Mouse (Mus musculus) embryo, embryonic 11 days (tissue): Measurements from ENCODE around the gene Wdsub1.

ENCODE experiments used
- DNase-seq: peaks from one replicate; pipeline ENCODE4 v3.0.0-alpha.2; 2015

The Wdsub1 gene

DNA sequence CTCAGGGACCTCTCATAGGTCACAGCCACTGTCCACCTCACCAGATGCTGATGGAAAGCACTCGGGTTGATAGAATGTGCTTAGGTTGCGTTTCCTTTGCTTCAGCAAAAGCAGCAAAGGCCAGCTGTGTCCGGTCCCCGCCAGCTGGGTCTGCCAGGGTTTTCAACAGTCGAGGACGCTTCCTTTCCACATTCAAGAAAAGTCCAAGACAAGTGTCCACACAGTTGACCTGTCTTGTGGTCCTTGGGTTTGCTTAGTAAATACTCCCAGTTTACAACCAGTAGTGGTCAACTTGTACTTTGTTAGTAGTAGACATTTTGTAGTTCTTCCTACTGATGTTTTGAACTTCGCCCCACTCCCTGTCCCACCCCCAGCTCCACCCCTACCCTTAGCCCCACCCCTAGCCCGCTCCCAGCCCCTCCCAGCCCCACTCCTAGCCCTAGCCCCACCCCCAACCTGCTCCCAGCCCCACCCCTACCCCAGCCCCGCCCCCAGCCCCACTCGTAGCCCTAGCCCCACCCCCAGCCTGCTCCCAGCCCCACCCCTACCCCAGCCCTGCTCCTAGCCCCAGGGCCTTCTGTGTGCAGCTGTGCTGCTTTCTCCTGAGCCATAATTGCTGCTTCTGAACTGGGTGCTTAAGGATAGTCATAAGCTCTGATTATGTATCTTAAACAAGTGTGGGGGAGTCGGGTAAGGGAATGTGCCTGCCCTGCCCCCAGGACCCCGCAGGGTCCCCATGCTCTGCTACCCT lies 41.0 kb downstream of the Wdsub1 start:
- DNase-seq: peak; percentile 59

DNA sequence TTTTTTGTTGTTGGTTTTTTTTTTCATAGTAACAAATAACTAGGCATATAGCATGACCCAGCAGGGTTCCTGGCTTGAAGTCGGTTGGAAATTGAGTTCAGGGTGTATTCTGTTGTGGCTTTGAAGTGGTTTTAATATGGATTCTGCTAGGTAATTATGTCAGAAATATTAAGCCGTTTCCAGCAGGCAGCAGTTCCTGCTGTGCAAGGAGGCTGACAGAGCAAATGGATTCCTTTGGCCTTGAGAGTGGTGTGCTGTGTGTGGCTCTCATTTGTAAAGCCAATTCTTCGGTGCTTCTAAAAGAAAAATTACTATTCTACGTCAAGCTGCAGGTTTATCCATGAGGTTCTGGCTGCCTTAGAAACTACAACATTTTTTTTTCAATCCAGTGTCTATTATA lies 42.2 kb downstream of the Wdsub1 start:
- DNase-seq: no peak

DNA sequence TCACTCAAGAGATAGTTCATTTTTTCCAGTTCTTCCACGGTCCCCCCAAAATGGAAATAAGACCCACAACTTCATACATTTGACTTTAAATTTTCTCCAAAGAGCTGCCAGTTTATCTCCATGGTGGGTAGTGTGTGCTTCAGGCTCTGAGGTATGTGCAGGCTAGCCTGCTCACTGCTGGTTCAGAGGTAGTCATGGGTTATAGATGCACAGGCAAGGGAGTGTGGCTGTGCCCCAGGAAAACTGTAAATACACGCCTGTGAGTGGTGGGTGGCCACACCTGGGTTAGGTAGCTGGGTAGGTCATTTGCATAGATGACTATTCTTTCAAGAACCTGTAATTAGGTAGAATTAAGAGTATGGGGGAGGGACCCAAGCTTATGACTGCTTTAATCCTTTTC lies 42.6 kb downstream of the Wdsub1 start:
- no peak for DNase-seq

DNA sequence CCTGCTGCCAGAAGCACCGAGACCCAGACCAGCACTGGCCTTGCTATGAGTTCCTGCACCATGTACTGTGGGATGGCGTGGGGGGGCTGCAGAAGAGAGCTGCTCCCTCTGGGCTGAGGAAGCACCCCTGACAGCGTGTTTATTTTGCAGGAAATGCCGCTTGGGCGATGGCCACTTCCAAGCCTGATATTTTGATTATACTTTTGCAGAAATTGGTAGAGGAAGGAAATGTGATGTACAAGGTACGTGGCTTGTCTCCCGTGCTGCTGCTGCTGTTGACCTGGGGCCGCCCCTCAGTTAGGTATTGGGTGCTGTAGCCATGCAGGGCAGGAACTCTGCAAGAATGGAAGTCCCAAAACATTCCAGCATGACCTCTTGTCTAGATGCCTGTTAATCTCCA lies 43.6 kb downstream of the Wdsub1 start:
- DNase-seq: no peak

DNA sequence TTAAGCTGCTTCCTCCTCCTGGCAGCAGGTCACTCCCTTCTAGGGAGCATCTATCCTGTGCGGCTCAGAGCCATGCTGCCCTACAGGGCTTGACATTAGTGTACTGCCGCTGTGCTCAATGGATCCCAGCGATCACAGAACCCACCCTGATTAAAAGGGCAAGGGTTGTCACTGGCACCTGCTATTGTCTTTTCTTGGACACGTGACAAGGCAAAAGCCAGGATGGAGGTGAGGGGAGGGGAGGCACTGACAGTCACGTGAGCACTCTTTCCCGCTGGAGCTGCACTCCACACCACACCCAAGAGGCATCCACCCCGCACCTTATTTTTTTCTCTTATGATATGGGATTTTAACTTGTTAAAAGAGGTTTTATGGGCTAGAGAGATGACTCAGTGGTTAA lies 50.6 kb downstream of the Wdsub1 start:
- DNase-seq: no peak

DNA sequence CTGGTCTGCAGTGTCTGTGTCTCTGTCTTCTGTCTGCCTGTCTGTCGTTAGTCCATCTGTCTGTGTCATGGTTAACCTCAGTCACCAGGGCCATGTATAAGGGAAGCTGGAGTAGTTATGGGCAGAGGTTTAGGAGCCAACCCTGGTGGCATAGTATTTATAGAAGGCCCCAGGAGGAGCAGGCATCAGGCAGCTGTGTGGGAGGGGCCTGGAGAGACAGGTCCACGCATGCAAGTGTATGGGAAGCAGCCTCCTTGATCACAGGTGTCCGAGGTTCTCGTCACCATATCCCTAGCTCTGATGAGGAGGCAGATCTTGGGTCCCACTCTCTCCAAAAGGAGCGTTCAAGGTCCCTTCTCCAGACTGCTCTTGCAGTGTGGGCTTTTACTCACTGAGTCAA lies 51.5 kb downstream of the Wdsub1 start:
- DNase-seq: no peak

DNA sequence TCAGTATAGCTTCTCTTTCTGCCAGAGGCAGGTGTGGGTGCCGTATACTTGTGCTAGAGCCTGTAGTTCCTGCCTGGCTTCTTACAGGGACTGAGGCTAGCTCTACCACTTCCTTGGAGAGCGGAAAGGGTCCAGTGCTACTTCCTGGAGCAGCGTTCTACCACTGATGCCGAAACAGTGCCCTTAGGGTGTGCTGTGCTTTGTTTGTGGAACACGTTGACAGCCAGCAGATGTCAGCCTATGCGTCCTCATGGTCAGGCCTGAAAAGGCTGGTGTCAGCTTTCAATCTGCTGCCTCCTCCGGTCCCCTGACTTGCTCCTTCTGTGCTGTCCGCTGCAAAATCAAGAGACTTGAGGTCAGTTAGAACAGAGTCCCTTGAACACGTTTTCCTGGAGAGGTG lies 52.2 kb downstream of the Wdsub1 start:
- DNase-seq: peak; percentile 80

DNA sequence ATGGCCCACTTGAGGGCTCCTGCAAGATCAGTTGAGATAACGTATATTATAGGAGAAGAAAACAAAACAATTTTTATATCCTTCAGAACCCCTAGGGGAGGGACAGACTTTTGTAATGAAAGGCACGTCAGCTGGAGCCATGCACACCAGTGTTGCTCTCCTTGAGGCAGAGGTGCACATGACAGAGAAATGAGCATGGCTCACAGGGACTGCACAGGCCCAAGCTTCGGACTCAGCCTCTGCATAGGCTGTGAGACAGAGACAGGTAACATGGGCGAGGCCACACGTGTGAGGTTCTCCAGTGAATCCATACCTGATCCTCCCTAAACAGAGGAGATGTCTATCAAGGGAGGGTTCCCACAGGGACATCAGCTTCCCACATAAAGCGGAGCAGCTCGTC lies 52.7 kb downstream of the Wdsub1 start:
- DNase-seq: no peak

DNA sequence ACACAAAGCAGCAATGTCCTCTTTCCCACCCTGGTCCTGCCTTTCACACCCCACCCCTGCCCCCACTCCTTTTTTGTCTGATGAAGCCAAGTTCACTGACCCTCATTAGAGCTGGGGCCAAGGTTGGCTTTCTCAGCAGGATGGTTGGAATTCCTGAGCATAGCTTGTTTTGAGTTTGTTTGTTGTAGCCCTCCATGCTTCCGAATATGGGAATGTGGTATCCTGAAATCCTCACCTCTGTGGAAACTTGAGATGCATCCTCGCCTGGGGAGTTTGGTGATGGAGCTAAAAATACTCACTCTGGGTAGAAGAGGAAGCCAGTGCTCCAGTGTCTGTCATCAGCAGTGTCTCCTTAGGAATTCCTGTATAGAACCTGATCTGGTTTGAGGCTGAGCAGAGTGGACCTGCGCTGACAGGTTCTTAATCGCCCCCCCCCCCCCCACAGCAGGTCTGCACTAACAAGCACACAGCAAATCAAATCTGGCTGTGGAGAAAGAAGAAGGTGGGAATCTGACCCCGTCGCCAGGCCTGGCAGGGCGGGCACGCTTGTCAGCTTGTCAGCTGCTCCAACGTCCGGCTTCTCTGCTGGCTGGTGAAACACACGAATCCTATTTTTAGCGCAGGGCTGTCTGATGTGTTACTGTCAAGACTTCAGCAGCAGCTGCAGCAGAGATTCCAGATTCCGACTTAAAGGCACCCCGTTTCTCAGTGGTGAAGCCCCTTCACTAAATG lies 53.4 kb downstream of the Wdsub1 start:
- DNase-seq: peak; percentile 79

DNA sequence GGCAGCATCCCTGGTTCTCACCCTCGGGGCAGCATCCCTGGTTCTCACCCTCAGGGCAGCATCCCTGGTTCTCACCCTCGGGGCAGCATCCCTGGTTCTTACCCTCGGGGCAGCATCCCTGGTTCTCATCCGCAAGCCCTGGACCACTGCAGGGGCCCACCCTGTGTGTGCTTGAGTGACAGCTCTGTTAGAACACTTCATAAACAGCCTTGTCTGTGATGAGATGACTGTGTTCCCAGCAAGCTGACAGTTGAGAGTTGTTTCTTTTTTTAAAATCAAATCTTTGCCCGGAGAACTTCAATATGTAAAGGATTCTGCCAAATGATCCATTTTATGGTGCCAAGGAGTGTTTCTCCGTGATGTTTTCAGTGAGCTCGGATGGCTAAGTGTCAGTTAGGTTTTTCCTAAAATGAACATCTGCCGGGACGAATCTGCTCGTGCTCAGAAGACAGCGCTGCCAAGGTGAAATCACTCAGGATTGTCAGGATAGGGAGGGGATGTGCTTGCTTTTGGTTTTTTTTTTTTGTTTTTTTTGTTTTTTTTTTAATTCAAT lies 54.2 kb downstream of the Wdsub1 start:
- no peak for DNase-seq

DNA sequence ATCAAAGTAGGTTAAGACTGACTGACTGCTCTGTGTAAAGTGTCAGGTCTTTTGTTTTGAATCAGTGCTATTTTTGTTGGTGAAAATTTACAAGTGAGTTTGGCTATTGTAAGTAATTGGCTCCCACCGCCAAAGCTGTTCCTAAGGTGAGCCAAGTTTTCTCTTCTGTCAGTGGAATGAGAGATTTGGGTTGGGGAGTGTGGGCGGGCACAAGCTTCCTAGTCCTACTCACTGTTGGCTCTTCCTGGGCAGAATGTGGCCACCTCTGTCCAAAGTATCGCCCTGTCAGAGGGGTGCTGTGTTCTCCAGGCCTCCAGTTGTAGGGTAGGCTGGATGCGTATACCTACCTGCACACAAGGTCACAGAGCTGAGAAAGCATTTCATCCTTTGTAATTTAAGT lies 57.0 kb downstream of the Wdsub1 start:
- DNase-seq: no peak

DNA sequence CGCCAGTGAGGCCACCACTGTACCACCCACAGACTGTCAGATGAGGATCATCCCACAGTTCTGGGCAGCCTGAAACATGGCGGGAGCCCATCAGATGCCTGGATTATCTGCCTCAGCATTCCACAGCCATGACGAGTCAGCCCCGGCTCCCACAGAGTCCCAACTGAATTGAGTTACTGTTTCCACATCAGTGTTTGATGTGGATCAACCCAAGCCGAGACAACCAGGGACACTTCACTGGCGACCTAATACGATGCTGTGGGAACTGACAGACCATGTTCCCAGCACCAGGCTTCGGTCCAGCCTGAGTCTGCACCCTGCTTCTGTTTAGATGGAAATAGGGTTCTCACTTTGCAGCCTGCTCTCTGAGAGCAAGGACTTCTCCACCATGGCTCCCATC lies 58.1 kb downstream of the Wdsub1 start:
- no peak for DNase-seq

DNA sequence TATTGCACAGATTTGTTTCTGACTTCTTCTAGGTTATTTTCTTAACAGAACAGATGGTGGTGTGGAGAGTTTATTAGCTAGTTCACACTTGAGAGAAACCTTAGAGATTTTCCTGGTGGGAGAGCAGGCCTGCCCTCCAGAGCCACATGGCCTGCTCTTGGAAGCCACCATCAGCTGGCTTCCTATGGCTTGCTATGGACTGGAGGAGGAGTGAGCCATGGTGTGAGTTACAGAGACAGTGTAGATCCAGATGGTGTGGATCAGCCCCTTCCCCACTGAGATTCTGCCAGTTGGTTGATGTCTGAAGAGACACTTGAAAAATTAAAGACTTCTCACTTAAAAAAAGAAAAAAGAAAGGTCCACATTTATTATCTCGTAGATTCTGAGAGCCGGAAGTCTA lies 61.3 kb downstream of the Wdsub1 start:
- no peak for DNase-seq

DNA sequence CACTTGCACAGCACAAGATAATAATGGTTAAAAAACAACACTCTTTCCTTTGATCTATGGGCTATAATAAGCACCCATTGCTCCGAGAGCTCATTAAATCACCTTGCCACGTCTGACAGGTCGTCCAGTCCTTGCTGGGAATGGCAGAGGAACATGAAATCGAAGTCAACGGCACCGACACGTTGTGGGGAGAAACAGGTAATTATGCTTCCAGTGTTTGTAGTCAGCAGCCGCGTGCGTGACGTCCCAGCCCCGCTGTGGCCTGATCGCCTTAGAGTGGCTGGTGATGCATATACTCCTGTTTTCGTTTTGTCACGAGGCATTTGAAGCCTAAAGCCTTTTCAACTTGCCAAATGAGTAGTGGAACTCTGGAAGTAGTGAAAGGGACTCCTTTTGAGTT lies 62.3 kb downstream of the Wdsub1 start:
- no peak for DNase-seq

DNA sequence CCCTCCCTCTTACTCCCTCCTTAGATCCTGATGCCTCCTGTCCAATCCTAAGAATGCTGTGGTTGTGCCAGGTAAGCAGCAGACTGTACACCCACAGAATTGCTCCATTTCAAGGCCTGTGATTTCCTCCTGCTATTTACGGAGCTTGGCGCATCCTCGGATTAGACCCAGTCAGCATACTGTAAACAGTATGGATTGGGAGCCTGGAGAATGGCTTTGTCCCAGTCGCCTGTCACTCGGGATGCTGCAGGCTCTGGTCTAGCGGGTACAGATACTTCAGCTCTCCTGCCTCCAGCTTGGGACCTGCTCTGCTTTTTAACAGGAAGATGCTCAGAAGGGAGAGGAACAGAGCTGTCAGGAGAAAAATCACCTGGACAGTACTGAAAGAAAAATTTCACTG lies 63.0 kb downstream of the Wdsub1 start:
- DNase-seq: no peak

DNA sequence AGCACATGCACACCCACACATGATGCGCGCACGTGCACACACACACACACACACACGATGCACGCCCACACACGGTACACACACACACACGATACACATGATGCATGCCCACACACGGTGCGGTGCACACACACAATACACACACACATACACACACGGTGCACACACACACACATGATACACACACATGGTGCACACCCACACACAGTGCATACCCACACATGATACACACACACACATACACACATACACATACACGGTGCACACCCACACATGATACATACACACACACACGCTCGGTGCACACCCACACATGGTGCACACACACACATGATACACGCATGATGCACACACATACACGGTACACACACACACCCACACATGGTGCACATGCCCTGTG lies 63.7 kb downstream of the Wdsub1 start:
- DNase-seq: no peak

DNA sequence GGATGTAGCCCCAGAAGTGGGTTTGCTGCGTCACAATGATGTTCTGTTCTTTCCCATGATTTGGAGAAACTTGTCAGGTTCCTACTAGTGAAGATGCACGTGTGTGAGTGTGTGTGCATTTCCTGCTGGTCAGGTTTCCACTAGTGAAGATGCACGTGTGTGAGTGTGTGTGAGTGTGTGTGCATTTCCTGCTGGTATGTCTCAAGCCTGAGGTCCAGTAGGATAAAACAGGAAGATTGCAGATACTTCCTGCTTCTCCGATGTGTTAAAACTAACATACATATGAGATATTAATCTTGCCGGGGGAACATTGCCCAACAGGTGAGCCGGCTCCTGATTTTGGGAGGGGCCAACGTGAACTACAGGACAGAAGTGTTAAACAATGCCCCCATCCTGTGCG lies 67.4 kb downstream of the Wdsub1 start:
- no peak for DNase-seq

DNA sequence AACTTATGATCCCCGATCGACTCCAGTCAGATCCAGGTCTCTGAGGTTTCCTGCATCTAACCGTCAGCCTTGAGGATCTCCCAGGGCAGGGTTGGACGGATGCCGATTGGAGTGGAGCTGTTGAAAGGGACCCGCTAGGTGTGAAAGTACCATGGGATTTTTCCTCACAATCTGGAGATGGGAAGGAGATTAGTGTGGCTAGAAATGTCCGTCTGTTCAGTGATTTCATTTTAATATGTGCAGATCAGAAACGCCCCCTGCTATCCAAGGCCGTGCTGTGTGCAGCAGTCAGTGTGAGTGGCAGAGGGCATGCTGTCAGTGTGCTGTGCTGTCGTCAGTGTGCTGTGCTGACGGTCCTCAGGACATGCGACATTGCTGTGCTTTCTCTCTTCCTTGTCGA lies 68.9 kb downstream of the Wdsub1 start:
- no peak for DNase-seq

DNA sequence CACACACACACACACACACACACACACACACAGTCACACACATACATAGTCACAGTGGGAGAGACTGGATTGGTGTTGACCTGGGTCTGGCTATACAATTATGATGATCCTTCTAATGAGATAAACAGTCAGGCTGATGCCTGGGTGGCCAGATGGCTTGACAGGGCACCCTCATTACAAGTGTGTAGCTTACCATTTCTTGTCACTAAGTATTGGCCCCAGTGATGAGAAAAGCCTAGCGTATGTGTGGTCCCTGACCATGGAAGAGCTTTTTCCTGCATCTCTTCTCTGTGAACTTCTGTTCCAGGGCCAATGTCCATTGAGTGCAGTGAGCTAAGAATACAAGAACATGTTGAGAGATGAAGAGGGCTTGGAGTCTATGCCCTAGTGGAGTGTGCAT lies 69.8 kb downstream of the Wdsub1 start:
- DNase-seq: no peak

DNA sequence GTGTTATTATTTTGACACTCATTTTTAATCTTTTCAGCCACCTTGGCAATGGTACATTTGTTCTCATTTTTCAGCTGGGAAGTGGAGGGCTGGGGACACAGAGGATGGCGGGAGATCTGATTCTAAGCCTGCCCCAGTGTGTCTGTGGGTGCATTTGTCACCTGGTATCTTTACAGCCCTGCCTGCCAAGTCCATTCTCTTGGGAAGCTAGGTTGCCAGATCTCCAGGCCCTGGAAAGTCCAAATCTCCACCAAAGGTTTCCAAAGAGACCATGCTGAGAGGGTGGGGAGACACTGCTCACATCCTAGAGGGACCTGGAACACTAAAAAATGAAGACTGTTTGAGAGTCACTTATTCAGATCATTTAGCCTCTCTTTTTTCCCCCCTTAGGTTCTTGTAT lies 71.1 kb downstream of the Wdsub1 start:
- DNase-seq: no peak

DNA sequence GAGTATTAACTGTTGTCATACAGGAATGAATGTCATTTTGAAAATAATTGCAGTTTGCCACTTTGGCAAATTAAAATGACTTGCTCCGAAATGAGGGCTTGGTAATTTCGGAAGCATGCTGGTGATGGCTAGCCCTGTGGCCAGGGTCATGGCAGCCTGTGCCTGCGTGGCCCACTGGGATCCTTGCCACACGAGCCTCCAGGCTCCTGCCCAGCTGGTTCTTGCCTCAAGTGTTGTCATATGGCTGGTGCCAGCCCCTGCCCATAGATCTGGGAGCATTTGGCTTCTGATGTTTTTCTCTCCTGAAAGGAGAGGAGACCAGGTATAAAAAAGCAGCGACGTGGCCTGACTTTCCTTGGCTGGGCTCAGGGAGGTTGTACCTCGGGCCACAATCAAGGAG lies 72.4 kb downstream of the Wdsub1 start:
- no peak for DNase-seq

DNA sequence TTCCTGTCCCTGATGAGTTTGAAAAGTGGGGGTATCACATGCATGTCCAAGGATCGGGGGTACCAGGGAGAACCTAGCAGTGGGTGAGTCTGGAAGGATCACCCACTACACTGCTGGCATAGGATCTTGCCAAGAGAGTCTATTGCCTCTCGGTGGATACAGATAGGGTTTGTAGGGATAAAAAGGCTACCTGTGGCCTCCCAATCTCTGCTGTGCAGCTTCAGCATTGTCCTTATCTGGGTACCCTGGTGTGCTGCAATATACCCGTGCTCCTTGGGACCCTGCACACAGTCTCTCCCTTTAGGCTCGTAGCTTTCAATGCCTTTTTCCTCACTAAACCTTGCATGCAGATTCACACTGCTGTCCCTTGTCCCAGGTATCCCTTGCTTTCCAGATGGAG lies 73.8 kb downstream of the Wdsub1 start:
- no peak for DNase-seq

DNA sequence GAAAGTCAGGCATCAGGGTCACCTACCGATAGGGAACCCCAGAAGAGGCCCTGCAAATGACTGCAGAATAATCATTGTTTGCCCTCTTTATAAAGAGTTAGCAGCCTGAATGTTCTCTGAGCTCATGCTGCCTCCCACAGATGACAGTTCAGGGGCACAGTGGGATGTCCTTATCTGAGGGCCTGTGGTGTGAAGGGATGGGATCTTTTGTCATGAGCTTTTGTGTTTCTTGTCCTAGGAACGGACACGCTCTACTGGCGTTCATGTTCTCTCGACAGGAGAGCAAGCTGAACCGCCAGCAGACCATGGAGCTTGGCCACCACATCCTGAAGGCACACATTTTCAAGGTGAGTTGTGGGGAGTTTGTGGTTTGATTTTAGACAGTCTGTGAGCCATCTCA lies 76.4 kb downstream of the Wdsub1 start:
- DNase-seq: no peak

DNA sequence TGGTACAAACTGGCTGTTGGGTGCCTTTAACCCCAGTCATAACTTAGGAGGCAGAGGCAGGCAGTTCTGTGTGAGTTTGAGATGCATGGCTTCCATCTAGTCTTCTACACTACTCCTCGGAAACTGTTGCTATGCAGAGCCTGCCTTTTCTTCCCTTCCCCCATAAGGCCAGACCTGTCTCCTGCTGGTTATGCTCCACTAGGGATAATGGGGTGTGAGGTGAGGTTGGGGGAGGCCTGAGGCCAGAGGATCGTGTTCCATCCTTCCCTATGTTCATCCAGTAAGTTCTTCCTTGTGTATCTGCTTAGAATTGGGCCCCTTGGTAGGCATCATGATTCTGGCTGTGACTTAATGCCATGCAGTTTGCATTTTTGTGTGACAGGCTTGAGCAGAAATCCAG lies 76.8 kb downstream of the Wdsub1 start:
- DNase-seq: no peak
